Mouse (Mus musculus) CH12.LX (cell line): ENCODE data around the gene Casp3.

ENCODE experiments used
- BHLHE40 ChIP-seq: IDR thresholded peaks from 2 replicates; pipeline ENCODE4 v1.6.1; 2011; ENCODE audit warnings: mild to moderate bottlenecking, low read depth, low read length, improper control_type of control experiment
- CTCF ChIP-seq, 2 experiments: IDR thresholded peaks in 1 of 2; conservative IDR thresholded peaks in 1 of 2; 2 replicates each; pipeline ENCODE4 v1.5.1; 2011 to 2012; ENCODE audit warnings: low read depth in 2 of 2, low read length in 2 of 2, improper control_type of control experiment in 1 of 2, inconsistent platforms in 1 of 2, mild to moderate bottlenecking in 1 of 2, moderate library complexity in 1 of 2
- ETS1 ChIP-seq: conservative IDR thresholded peaks from 2 replicates; pipeline ENCODE4 v1.6.1; 2012; ENCODE audit warnings: low read depth, mild to moderate bottlenecking, inconsistent platforms, low read length, improper control_type of control experiment, moderate library complexity
- HCFC1 ChIP-seq: IDR thresholded peaks from 2 replicates; pipeline ENCODE4 v1.6.1; 2012; ENCODE audit warnings: low read depth, mild to moderate bottlenecking, inconsistent platforms, low read length, improper control_type of control experiment
- MAX ChIP-seq: IDR thresholded peaks from 2 replicates; pipeline ENCODE4 v1.6.1; 2011; ENCODE audit warnings: low read length, improper control_type of control experiment
- POLR2A ChIP-seq: IDR thresholded peaks from 2 replicates; pipeline ENCODE4 v1.6.1; 2011; ENCODE audit warnings: low read depth, mild to moderate bottlenecking, improper control_type of control experiment, low read length
- ZMIZ1 ChIP-seq: IDR thresholded peaks from 2 replicates; pipeline ENCODE4 v1.6.1; 2012; ENCODE audit warnings: low read depth, mild to moderate bottlenecking, inconsistent platforms, low read length, improper control_type of control experiment

- TF ChIP-seq CTCF (conservative IDR thresholded peaks at IDR 0.05 in 1 of 2, IDR thresholded peaks at IDR 0.05 in 1 of 2; ENCODE audit: low read depth in 2 of 2, low read length in 2 of 2) (no peak), MAX (no peak), POLR2A (no peak), HCFC1 (no peak), ZMIZ1 (no peak), ETS1 (no peak), BHLHE40 (no peak)
These were observed 47.2 kb upstream of the Casp3 start for GRCm38 (mm10) chr8:46569659-46570441.
